Comparison of ENCODE assay signal across 1 mouse cellular context in genomic region chr11:71996805-71997204, GRCm38 (mm10).
A peak's percentile ranks its signal among the peaks of the same experiment; 100 is the strongest.
TF ChIP-seq lines count a peak whose summit lies in the region.

No protein-coding gene starts in this region.

TF ChIP-seq in CH12.LX, 34 proteins besides CTCF, POLR2A, EP300 and RAD21:
- TF ChIP-seq NRF1 (IDR thresholded peaks at IDR 0.05; ENCODE audit: low read depth, low read length) (0 out of 2 replicates have a peak, but pooled peaks have one; percentile 21), ZKSCAN1 (IDR thresholded peaks at IDR 0.05; ENCODE audit: borderline replicate concordance, low read depth, low read length) (no peak), MAX (IDR thresholded peaks at IDR 0.05; ENCODE audit: low read length) (no peak), SMC3 (IDR thresholded peaks at IDR 0.05; ENCODE audit: low read depth, low read length) (no peak), USF1 (IDR thresholded peaks at IDR 0.05; ENCODE audit: low read depth, low read length) (no peak), TBP (conservative IDR thresholded peaks at IDR 0.05; ENCODE audit: low read depth, low read length) (no peak)
